Mouse (Mus musculus): ENCODE measurements at regions not wholly inside any gene's neighbourhood (a gene's known extent, or its start where the extent isn't known, plus 50 kb on each side); places are given as distances from the start of the nearest gene placed in this dataset. TPM values are rescaled to one million over a fixed set of nuclear protein-coding genes. Genes with fewer than 3 reads are reported as not detected.
"Not testable (repeated sequence)": the region's sequence is repeated elsewhere in the genome, so short reads cannot be mapped to it uniquely, and the experiment has no call there.

- no peak for DNase-seq (ENCODE audit: low spot score)
- H3K4me2 ChIP-seq (ENCODE audit: low read depth, low read length, poor library complexity, severe bottlenecking): no peak overlapping the region
- H3K4me1 ChIP-seq (ENCODE audit: insufficient read depth, low read length): no peaks in the 10 kb centered on the region
- TF ChIP-seq CTCF (IDR thresholded peaks at IDR 0.05): no peak
- no peak overlapping the region for H3K9ac ChIP-seq (replicated peaks; ENCODE audit: low read length, poor library complexity, severe bottlenecking)
- no peaks in the 10 kb centered on the region for H3K27me3 ChIP-seq (ENCODE audit: insufficient read depth, low read length)
- ATAC-seq (ENCODE audit: low FRiP score): no peak
- no peaks in the 10 kb centered on the region for H3K36me3 ChIP-seq (ENCODE audit: insufficient read depth, low read length)
- no peaks in the 10 kb centered on the region for H3K9me3 ChIP-seq (ENCODE audit: low read length)
- H3K27ac ChIP-seq (ENCODE audit: low read depth, low read length): no peak overlapping the region
- H3K4me3 ChIP-seq (ENCODE audit: low read depth, low read length): no peak overlapping the region
These were observed 351.9 kb downstream of the Eepd1 start for GRCm38 (mm10) chr9:25833295-25833694.

GRCm38 (mm10) chr9:25849914-25850313 lies 368.6 kb downstream of the Eepd1 start:
- H3K4me2 ChIP-seq (ENCODE audit: low read depth, low read length, poor library complexity, severe bottlenecking); H3K27ac ChIP-seq (ENCODE audit: low read depth, low read length); H3K4me1 ChIP-seq (ENCODE audit: insufficient read depth, low read length); H3K9me3 ChIP-seq (ENCODE audit: low read length); H3K4me3 ChIP-seq (ENCODE audit: low read depth, low read length); H3K36me3 ChIP-seq (ENCODE audit: insufficient read depth, low read length); H3K27me3 ChIP-seq (ENCODE audit: insufficient read depth, low read length); H3K9ac ChIP-seq (replicated peaks; ENCODE audit: low read length, poor library complexity, severe bottlenecking); ATAC-seq (ENCODE audit: low FRiP score); DNase-seq (ENCODE audit: low spot score): not testable (repeated sequence)
- 88% methylated on average over 2 of the region's 2 CpGs for WGBS

- DNase-seq (ENCODE audit: low spot score); H3K27me3 ChIP-seq (ENCODE audit: insufficient read depth, low read length); H3K9ac ChIP-seq (replicated peaks; ENCODE audit: low read length, poor library complexity, severe bottlenecking); H3K4me2 ChIP-seq (ENCODE audit: low read depth, low read length, poor library complexity, severe bottlenecking); H3K4me3 ChIP-seq (ENCODE audit: low read depth, low read length); H3K27ac ChIP-seq (ENCODE audit: low read depth, low read length); H3K4me1 ChIP-seq (ENCODE audit: insufficient read depth, low read length); ATAC-seq (ENCODE audit: low FRiP score); H3K36me3 ChIP-seq (ENCODE audit: insufficient read depth, low read length); H3K9me3 ChIP-seq (ENCODE audit: low read length): not testable (repeated sequence)
- WGBS: 57% methylated on average over 3 of the region's 3 CpGs
These were observed 369.3 kb downstream of the Eepd1 start for GRCm38 (mm10) chr9:25850608-25851007.

GRCm38 (mm10) chr9:25854545-25854944 lies 373.2 kb downstream of the Eepd1 start:
- Histone ChIP-seq H3K9me3 (ENCODE audit: low read length) (no peaks in the 10 kb centered on the region), H3K9ac (replicated peaks; ENCODE audit: low read length, poor library complexity, severe bottlenecking) (no peak overlapping the region), H3K27ac (ENCODE audit: low read depth, low read length) (no peak overlapping the region), H3K4me3 (ENCODE audit: low read depth, low read length) (no peak overlapping the region), H3K27me3 (ENCODE audit: insufficient read depth, low read length) (no peaks in the 10 kb centered on the region), H3K4me1 (ENCODE audit: insufficient read depth, low read length) (no peaks in the 10 kb centered on the region), H3K4me2 (ENCODE audit: low read depth, low read length, poor library complexity, severe bottlenecking) (no peak overlapping the region), H3K36me3 (ENCODE audit: insufficient read depth, low read length) (no peaks in the 10 kb centered on the region)
- DNase-seq (ENCODE audit: low spot score) (no peak), ATAC-seq (ENCODE audit: low FRiP score) (no peak)
- TF ChIP-seq CTCF (IDR thresholded peaks at IDR 0.05): no peak
- WGBS: 56% methylated on average over 1 of the region's 1 CpGs

GRCm38 (mm10) chr9:25870260-25870659 lies 388.9 kb downstream of the Eepd1 start:
- no peaks in the 10 kb centered on the region for H3K27me3 ChIP-seq (ENCODE audit: insufficient read depth, low read length)
- no peaks in the 10 kb centered on the region for H3K4me1 ChIP-seq (ENCODE audit: insufficient read depth, low read length)
- H3K4me3 ChIP-seq (ENCODE audit: low read depth, low read length): no peak overlapping the region
- 70% methylated on average over 2 of the region's 2 CpGs for WGBS
- ATAC-seq (ENCODE audit: low FRiP score) (no peak), DNase-seq (ENCODE audit: low spot score) (peak; percentile 38)
- peak; percentile 46; the same call in 1 of the 2 replicates for TF ChIP-seq CTCF (IDR thresholded peaks at IDR 0.05)
- H3K9ac ChIP-seq (replicated peaks; ENCODE audit: low read length, poor library complexity, severe bottlenecking): no peak overlapping the region
- H3K36me3 ChIP-seq (ENCODE audit: insufficient read depth, low read length): no peaks in the 10 kb centered on the region
- H3K27ac ChIP-seq (ENCODE audit: low read depth, low read length): no peak overlapping the region
- no peaks in the 10 kb centered on the region for H3K9me3 ChIP-seq (ENCODE audit: low read length)
- H3K4me2 ChIP-seq (ENCODE audit: low read depth, low read length, poor library complexity, severe bottlenecking): no peak overlapping the region

- Histone ChIP-seq H3K4me2 (ENCODE audit: low read depth, low read length, poor library complexity, severe bottlenecking) (no peak overlapping the region), H3K4me1 (ENCODE audit: insufficient read depth, low read length) (no peaks in the 10 kb centered on the region), H3K9ac (replicated peaks; ENCODE audit: low read length, poor library complexity, severe bottlenecking) (no peak overlapping the region), H3K27ac (ENCODE audit: low read depth, low read length) (no peak overlapping the region), H3K4me3 (ENCODE audit: low read depth, low read length) (no peak overlapping the region), H3K27me3 (ENCODE audit: insufficient read depth, low read length) (no peaks in the 10 kb centered on the region), H3K36me3 (ENCODE audit: insufficient read depth, low read length) (no peaks in the 10 kb centered on the region), H3K9me3 (ENCODE audit: low read length) (no peaks in the 10 kb centered on the region)
- ATAC-seq (ENCODE audit: low FRiP score) (no peak), DNase-seq (ENCODE audit: low spot score) (peak; percentile 63)
- peak; percentile 70 for TF ChIP-seq CTCF (IDR thresholded peaks at IDR 0.05)
These were observed 415.1 kb downstream of the Eepd1 start for GRCm38 (mm10) chr9:25896333-25896905.

Small RNA genes in the stretch of these regions (microRNA-seq; reads per million reads assigned to microRNA genes)
- not detected for gene Gm26190 (ENCODE audit: borderline number of aligned reads)

Data from midbrain, postnatal 0 days (tissue).